Mouse (Mus musculus): ENCODE results near the gene R3hdm2. TPM values are rescaled to one million over a fixed set of nuclear protein-coding genes. Genes with fewer than 3 reads are reported as not detected.

The R3hdm2 gene
- polyA plus RNA-seq, 1 experiment from 2014 or later = 33.3 TPM

DNA sequence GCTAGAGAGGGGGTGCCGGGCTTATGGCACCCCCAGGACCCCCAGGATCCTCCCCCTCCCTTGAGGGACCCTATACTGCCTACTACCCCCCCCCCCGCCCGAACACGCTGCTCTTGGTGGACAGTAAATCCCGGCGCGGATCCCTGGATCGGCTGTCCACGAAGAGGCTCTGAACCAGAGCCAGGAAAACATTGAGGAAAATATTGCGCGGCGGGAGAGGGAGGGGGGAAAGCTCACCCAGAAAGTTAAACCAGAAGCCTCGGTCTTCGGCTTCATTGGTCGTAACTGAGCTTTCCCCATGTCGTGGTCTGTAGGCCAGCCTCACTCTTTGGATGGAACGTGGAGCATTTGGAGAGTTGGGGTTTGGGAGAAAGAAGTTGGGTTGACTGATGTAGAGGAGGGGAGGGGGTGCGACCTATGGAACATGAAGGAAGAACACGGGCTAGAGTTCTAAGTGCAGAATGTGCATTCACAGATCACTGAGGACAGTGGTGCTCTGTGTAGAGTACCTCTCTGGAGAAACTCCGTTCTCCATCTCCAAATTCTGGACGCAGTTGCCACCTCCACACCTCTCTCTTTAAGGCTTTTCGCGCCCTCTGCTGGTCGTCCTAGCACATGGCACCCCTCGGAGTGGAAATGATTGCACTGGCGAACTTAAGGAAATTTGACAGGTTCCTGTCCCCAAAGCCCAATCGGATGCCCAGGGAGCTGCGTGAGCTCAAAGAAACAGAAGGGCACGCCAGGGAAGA, 38.1 kb upstream of the R3hdm2 start, which contains the start of gene Gli1:
Gene Gli1 (minus strand): TSS at position 84 of the 749 bp plus-strand sequence.
- ATAC-seq (ENCODE audit: low read depth) = peak; percentile 20; the same call in 1 of the 2 replicates
- peaks cover 37% of the 10 kb centered on the region for H3K4me1 ChIP-seq (replicated peaks)
- no peaks in the 10 kb centered on the region for H3K36me3 ChIP-seq
- H3K27me3 ChIP-seq = peaks cover 37% of the 10 kb centered on the region
- H3K9ac ChIP-seq = peak within 1 kb of the TSS; percentile 59
- H3K27ac ChIP-seq (replicated peaks) = peak within 1 kb of the TSS; percentile 33; the same call in 1 of the 2 replicates
- peak within 1 kb of the TSS; percentile 60 for H3K4me2 ChIP-seq
- H3K4me3 ChIP-seq = peak within 1 kb of the TSS; percentile 36
- WGBS = under 1% methylated on average over 29 of the region's 29 CpGs
- H3K9me3 ChIP-seq = no peaks in the 10 kb centered on the region

DNA sequence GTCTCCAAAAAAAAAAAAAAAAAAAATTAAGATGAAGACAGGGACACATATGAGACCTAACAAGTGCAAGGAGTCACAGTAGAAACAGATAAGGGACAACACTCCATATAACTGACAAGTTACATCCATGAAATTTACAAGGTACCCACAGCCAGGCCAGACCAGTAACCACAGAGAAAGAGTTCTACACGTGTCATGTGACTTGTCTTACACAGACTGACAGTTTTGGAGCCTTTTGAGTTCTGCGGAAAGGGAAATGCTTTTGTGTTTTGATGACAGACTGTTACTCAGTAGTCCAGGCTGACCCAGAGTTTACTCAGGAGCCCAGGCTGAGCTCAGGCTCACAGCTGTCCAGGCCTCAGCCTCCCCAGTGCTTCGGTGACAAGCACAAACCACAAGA, 37.1 kb upstream of the R3hdm2 start:
- WGBS = 78% methylated on average over 3 of the region's 3 CpGs
- Histone ChIP-seq H3K4me1 (replicated peaks) (peaks cover 37% of the 10 kb centered on the region), H3K4me3 (no peak overlapping the region), H3K27ac (replicated peaks) (no peak overlapping the region), H3K9ac (no peak overlapping the region), H3K36me3 (no peaks in the 10 kb centered on the region), H3K9me3 (no peaks in the 10 kb centered on the region), H3K27me3 (peaks cover 37% of the 10 kb centered on the region), H3K4me2 (no peak overlapping the region)
- no peak for ATAC-seq (ENCODE audit: low read depth)

DNA sequence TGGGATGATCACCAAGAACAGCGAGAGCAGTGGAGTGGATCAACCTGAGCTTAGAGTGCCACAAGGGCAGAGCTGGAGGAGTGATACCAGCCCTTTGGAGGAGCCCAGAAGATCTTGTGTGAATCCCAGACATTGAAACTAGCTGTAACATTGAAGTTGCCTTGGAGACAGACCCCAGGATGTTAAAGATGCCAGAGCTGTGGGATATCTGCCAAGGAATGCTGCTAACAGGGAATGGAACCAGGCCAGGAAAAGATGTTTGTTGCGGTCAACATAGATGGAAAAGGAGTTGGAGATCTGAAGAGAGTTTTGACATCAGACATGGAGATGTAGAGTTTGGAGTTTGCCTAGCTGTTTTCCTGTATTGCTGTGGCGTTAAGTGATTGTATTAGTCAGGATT, 34.0 kb upstream of the R3hdm2 start:
- Histone ChIP-seq H3K27me3 (peaks cover 20% of the 10 kb centered on the region), H3K27ac (replicated peaks) (no peak overlapping the region), H3K4me1 (replicated peaks) (peaks cover 23% of the 10 kb centered on the region), H3K9me3 (no peaks in the 10 kb centered on the region), H3K4me2 (no peak overlapping the region), H3K4me3 (no peak overlapping the region), H3K36me3 (no peaks in the 10 kb centered on the region), H3K9ac (no peak overlapping the region)
- WGBS = 90% methylated on average over 3 of the region's 3 CpGs
- ATAC-seq (ENCODE audit: low read depth) = no peak

DNA sequence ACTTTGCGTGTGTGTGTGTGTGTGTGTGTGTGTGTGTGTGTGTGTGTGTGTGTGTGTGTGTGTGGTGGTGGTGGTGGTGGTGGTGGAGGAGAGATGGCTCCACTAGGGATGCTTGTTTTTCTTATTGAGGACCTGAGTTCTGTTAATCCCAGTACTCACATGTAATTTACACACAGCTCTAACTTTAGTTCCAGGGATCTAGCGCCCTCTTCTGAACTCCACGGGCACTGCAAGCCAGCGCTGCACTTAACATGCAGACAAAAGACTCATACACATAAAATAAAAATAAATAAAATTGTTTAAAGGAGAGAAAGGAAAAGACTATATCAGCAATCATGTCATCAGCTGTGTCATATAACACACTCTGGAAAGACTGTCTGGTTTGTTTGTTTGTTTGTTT, 31.2 kb upstream of the R3hdm2 start:
- Histone ChIP-seq H3K9ac (no peak overlapping the region), H3K27ac (replicated peaks) (no peak overlapping the region), H3K36me3 (no peaks in the 10 kb centered on the region), H3K27me3 (peaks cover 2% of the 10 kb centered on the region; the same call in 1 of the 2 replicates), H3K4me3 (no peak overlapping the region), H3K9me3 (no peaks in the 10 kb centered on the region), H3K4me2 (no peak overlapping the region), H3K4me1 (replicated peaks) (peaks cover 9% of the 10 kb centered on the region; the same call in 1 of the 2 replicates)
- ATAC-seq (ENCODE audit: low read depth) = no peak
- 61% methylated on average over 4 of the region's 4 CpGs for WGBS

DNA sequence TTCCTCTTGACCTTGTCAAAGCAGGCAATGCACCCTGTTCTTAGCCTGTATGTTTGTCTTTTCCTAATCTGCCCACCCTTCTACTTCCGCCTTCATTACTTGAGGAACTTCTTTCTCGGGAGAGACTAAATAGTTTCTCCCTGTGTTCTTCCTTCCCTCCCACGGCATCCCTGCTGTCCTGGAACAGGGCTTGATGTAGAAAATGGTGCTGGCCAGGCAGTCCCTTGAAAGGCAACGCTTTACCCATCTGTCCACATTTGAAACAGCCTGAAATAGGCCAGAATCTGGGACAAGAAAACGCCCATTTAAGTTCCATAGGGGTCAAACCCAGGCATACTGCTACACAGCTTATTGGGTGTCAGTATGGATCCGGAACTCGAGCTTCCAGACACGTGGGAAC, 30.3 kb upstream of the R3hdm2 start:
- peaks cover 2% of the 10 kb centered on the region; the same call in 1 of the 2 replicates for H3K27me3 ChIP-seq
- ATAC-seq (ENCODE audit: low read depth) = no peak
- no peak overlapping the region for H3K4me2 ChIP-seq
- no peaks in the 10 kb centered on the region for H3K9me3 ChIP-seq
- H3K9ac ChIP-seq = no peak overlapping the region
- H3K4me3 ChIP-seq = no peak overlapping the region
- H3K27ac ChIP-seq (replicated peaks) = no peak overlapping the region
- no peaks in the 10 kb centered on the region for H3K36me3 ChIP-seq
- 79% methylated on average over 8 of the region's 8 CpGs for WGBS
- H3K4me1 ChIP-seq (replicated peaks) = peaks cover 9% of the 10 kb centered on the region; the same call in 1 of the 2 replicates

DNA sequence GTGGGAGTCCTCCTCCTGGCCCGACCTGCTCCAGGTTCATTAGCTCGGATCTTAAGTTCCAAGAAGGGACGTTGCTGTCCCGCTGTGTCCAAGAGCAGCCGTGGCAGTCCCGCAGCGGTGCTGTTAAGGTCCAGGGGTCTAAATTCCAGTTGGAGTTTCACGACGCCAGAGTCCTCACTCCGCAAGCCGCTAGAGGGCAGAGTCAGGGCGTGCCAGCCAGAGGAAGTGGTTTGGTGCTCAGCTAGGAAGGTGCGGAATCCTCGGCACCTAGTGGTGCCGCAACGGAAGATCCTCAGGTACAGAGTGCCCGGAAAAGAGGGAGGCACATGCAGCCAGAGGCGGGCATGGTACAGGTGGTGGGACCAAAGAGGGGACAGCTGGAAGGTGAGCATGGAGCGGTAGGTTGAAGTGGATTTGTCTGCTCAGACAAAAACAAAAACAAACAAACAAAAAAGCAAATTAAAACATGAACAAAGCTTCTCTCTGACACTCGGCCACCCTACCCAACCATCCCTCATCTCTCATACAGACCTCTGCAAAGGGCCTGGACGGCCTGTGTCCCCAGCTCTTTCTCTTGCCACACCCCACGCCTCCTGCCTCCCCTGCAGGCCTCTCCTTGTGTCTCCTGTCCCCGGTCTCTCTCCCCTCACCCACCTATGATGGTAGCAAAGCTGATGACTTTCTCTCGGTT, 29.4 kb upstream of the R3hdm2 start:
- peak; percentile 77 for ATAC-seq (ENCODE audit: low read depth)
- Histone ChIP-seq H3K27ac (replicated peaks) (no peak overlapping the region), H3K27me3 (peaks cover 2% of the 10 kb centered on the region; the same call in 1 of the 2 replicates), H3K4me3 (peak overlapping the region; percentile 20; the same call in 1 of the 2 replicates), H3K9ac (peak overlapping the region; percentile 56; the same call in 1 of the 2 replicates), H3K9me3 (no peaks in the 10 kb centered on the region), H3K4me2 (peak overlapping the region; percentile 52), H3K4me1 (replicated peaks) (peaks cover 9% of the 10 kb centered on the region; the same call in 1 of the 2 replicates), H3K36me3 (no peaks in the 10 kb centered on the region)
- WGBS = 10% methylated on average over 24 of the region's 24 CpGs

GRCm38 (mm10) chr10:127351285-127351595, 28.9 kb upstream of the R3hdm2 start:
- 0 out of 2 replicates have a peak, but pooled peaks have one; percentile 24 for ATAC-seq (ENCODE audit: low read depth)
- no peak overlapping the region for H3K27ac ChIP-seq (replicated peaks)
- H3K36me3 ChIP-seq = no peaks in the 10 kb centered on the region
- no peak overlapping the region for H3K4me3 ChIP-seq
- peak overlapping the region; percentile 31; the same call in 1 of the 2 replicates for H3K9ac ChIP-seq
- peak overlapping the region; percentile 52; the same call in 1 of the 2 replicates for H3K4me2 ChIP-seq
- WGBS = 78% methylated on average over 8 of the region's 8 CpGs
- peaks cover 9% of the 10 kb centered on the region; the same call in 1 of the 2 replicates for H3K4me1 ChIP-seq (replicated peaks)
- H3K9me3 ChIP-seq = no peaks in the 10 kb centered on the region
- peaks cover 2% of the 10 kb centered on the region; the same call in 1 of the 2 replicates for H3K27me3 ChIP-seq

DNA sequence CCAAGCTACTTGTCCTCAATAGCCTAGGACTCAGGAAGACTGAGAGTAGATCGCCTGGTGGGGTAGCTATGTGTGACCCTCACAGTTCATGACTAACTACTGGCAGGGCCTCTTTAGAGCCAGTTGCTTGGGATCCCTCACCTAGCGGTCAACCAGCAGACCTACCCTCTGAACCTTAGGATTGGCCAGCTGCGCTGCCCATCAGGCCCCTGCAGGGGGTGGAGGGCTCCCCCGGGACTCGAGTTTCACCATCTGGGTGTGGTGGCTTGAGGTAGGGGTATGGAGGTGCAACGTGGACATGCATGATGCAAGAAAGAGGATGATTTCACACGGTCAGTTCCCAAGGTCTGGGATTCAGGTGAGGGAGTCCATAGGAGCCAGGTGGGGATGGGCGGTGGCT, 28.4 kb upstream of the R3hdm2 start:
- H3K4me2 ChIP-seq = no peak overlapping the region
- H3K27ac ChIP-seq (replicated peaks) = no peak overlapping the region
- no peak overlapping the region for H3K4me3 ChIP-seq
- H3K4me1 ChIP-seq (replicated peaks) = peaks cover 9% of the 10 kb centered on the region; the same call in 1 of the 2 replicates
- no peaks in the 10 kb centered on the region for H3K36me3 ChIP-seq
- 73% methylated on average over 8 of the region's 8 CpGs for WGBS
- no peak overlapping the region for H3K9ac ChIP-seq
- no peaks in the 10 kb centered on the region for H3K9me3 ChIP-seq
- peaks cover 2% of the 10 kb centered on the region; the same call in 1 of the 2 replicates for H3K27me3 ChIP-seq
- no peak for ATAC-seq (ENCODE audit: low read depth)

DNA sequence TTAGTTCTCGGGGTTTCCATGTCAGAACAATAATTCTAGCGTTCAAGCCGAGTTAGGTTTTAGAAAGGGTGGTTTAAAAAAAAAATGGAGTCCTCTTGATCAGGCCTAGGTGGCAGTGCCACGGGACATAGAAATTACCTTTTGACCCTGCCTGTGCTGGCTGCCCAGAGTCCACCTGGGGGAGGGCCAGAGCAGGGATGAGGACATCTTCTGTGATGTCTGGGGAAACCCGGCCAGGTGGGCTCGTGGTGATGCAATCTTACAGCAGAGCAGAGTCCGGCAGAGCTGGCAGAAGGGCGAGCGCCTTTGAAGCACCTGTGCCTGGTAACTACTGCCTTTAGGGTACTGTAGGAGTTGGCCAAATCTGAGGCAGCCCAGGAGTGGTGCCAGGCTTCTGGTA, 27.9 kb upstream of the R3hdm2 start:
- H3K4me2 ChIP-seq = no peak overlapping the region
- 83% methylated on average over 9 of the region's 9 CpGs for WGBS
- no peak for ATAC-seq (ENCODE audit: low read depth)

GRCm38 (mm10) chr10:127352766-127353165, 27.4 kb upstream of the R3hdm2 start:
- WGBS = 88% methylated on average over 11 of the region's 11 CpGs
- no peaks in the 10 kb centered on the region for H3K36me3 ChIP-seq
- no peak overlapping the region for H3K9ac ChIP-seq
- H3K4me1 ChIP-seq (replicated peaks) = peaks cover 9% of the 10 kb centered on the region; the same call in 1 of the 2 replicates
- ATAC-seq (ENCODE audit: low read depth) = no peak
- no peak overlapping the region for H3K27ac ChIP-seq (replicated peaks)
- no peak overlapping the region for H3K4me3 ChIP-seq
- peaks cover 2% of the 10 kb centered on the region; the same call in 1 of the 2 replicates for H3K27me3 ChIP-seq
- H3K9me3 ChIP-seq = no peaks in the 10 kb centered on the region
- H3K4me2 ChIP-seq = no peak overlapping the region

More for the DNA sequence above, 27.9 kb upstream of the R3hdm2 start:
- H3K9ac ChIP-seq = no peak overlapping the region
- no peak overlapping the region for H3K4me3 ChIP-seq
- H3K36me3 ChIP-seq = no peaks in the 10 kb centered on the region
- H3K9me3 ChIP-seq = no peaks in the 10 kb centered on the region
- peaks cover 2% of the 10 kb centered on the region; the same call in 1 of the 2 replicates for H3K27me3 ChIP-seq
- peaks cover 9% of the 10 kb centered on the region; the same call in 1 of the 2 replicates for H3K4me1 ChIP-seq (replicated peaks)
- no peak overlapping the region for H3K27ac ChIP-seq (replicated peaks)

GRCm38 (mm10) chr10:127353909-127354895, 25.9 kb upstream of the R3hdm2 start, which contains the start of gene Inhbe:
Gene Inhbe (minus strand): TSS chr10:127354411.
- H3K4me2 ChIP-seq = no peak within 1 kb of the TSS
- H3K4me3 ChIP-seq = no peak within 1 kb of the TSS
- H3K9ac ChIP-seq = no peak within 1 kb of the TSS
- H3K27me3 ChIP-seq = peaks cover 2% of the 10 kb centered on the region; the same call in 1 of the 2 replicates
- WGBS = 89% methylated on average over 18 of the region's 18 CpGs
- H3K9me3 ChIP-seq = no peaks in the 10 kb centered on the region
- no peak within 1 kb of the TSS for H3K27ac ChIP-seq (replicated peaks)
- no peak for ATAC-seq (ENCODE audit: low read depth)
- peaks cover 9% of the 10 kb centered on the region; the same call in 1 of the 2 replicates for H3K4me1 ChIP-seq (replicated peaks)
- H3K36me3 ChIP-seq = no peaks in the 10 kb centered on the region
